Mouse (Mus musculus) kidney, adult 18-20 months (tissue): ENCODE results near the gene Camk2b.

Experiments
- DNase-seq: peaks from one replicate; pipeline ENCODE4 v3.0.0; 2021

Gene Camk2b

DNA sequence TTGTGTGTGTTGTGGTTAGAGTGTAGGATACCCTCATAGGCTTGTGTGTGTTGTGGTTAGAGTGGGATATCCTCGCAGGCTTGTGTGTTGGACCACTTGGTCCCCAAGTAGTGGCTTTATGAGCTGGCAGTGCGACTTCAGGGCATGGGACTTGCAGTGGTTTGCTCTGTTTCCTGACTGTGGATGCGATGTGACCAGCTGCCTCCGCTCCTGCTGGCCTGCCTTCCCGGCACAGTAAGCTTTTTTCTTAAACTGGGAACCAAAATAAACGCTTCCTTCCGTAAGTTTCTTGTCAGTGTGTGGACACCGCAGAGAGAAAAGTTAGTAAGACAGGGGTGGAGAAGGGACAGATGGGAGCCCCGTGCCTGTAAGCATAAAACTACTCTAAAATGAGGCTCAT is 18.0 kb downstream of the Camk2b start:
- DNase-seq: no peak

DNA sequence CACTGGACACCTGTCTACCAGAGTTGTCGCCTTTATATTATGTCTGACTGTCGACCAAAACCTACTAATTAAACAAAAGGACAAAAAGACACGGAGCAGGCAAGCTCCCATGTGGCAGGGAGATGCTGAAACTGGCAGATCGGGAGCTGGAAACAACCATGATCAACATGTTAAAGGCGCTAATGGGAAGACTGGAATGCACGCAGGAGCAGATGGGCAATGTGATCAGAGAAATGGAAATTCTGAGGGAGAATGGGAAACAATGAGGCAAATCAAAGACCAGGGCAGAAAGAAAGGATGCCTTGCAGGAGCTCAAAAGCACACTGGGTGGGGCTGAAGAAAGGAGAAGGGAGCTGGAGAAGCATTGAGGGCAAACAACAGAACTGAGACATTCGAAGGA is 27.2 kb downstream of the Camk2b start:
- no peak for DNase-seq

DNA sequence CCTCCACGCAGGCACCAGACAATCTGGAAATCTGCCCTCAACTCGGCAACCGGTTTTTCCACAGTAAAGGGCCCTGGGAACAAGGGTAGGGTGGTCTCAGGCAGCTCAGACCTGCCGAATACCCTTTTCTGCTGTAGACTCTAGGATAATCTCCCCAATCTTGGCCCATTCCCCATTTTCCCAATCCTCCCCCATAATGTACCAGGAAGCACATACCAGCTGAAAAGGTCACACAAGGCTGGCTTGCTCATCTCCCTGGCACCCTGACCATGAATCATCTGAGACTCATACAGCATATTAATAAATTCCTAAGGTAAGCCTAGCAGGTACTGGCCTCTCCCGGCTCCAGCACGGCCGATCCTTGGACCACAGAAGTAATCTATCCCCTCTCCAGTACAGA is 28.5 kb downstream of the Camk2b start:
- DNase-seq: no peak

DNA sequence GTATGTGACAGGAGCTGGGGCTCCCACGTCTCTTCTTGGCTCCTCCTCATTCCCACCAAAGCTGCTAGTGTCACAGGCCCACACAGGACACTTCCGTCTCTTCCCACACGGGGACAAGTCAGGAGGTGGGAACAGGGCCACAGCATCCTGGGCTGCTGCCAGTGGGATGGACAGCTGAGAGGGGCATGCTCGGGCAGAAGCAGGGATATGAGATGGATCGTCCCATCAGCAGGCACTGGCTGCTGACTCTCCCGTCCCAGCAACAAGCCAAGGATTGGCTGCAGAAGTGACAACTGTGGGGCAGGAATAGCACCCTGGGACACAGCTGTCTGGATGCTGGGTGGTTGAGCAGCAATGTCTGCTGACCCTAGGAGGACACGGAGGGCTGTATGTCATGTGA is 29.0 kb downstream of the Camk2b start:
- DNase-seq: no peak

DNA sequence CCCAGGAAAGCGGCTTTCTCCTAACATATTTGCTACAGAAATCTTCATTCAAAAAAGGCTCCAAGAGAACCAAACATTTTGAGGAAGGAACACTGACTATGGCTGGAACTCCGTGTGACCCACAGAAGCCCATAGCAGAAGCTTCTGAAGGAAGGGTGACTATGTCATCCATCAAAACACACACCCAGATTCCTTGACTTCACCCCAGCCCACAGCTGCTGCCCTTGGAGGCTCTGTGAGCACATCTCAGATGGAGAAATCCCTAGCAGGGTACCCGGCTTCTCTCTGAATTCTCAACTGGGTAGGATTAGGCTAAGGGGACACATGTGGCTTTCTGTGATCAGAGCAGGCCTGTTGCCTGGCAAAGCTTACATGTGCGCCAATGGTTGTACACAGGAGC is 29.7 kb downstream of the Camk2b start:
- DNase-seq: no peak

DNA sequence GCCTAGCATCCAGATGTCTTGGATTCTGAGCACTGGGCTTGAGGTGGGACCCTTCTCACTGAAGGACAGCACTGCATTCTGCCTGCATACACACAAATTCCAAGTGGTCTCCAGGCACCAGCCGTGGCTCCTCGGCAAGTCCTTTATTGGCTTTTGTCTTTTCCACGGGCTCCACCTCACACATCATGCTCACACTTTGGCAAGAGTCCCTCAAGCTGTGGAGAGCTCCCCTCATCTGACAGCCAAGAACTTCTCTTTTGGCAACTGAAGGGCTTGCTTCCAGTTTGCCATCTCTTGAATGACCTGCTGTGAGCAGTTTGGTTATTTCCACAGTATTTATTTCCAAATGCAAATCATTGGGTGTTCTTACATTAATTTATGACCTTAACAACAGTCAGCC is 30.6 kb downstream of the Camk2b start:
- no peak for DNase-seq

DNA sequence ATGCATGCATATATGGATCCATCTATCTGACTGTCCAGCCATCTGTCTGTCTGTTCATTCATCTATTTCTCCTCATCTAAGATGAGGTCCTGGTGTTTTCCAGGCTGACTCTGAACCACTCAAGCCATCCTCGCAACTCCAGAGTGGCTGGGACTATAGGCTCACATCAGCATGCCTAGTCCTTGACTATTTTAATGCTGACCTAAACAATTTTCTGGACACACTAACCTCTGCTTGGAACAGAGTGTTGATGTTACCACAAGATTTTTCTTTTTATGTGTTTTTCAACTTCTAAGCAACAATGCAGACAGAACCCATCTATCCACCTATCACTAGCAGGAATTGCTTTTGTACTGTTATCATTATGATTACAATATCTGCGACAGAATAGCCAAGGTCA is 31.4 kb downstream of the Camk2b start:
- DNase-seq: no peak

DNA sequence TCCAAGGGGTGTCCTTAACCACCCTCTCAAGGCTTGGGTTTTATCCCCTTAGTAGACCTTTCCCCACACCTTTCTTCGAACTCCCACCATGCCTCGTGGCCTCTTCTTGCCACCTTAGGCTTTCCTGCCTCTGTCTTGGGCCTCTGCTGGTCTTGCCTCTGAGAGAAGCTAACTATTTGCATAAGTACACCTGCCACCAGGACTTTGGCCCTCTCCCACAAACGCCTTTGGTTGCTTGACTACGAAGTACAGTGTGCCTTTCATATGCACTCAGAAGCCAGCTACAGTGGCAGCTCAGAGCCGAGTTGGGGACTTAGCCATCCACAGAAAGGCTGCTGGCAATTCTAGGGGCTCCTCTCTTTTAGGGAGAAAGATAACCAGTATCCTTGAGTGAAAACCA is 32.4 kb downstream of the Camk2b start:
- DNase-seq: no peak

DNA sequence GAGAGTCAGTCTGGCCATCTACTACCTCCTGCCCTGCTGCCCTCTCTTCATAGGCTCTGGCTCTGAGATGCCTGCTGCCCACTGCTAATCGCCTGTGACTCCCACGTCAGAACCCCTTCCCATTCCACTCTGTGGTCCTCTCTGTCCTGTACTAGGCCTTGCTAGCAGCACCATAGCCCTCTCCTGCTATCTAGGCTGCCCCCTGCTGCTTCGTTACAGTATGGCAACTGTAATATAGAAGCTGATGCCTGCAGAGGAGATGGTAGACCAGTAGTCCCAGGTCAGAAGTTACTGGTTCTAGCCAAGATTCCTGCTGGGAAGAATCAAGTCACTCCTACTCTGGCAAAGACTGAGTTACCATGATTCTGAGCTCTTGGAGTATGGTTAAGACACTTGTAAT is 33.0 kb downstream of the Camk2b start:
- DNase-seq: peak; percentile 70

DNA sequence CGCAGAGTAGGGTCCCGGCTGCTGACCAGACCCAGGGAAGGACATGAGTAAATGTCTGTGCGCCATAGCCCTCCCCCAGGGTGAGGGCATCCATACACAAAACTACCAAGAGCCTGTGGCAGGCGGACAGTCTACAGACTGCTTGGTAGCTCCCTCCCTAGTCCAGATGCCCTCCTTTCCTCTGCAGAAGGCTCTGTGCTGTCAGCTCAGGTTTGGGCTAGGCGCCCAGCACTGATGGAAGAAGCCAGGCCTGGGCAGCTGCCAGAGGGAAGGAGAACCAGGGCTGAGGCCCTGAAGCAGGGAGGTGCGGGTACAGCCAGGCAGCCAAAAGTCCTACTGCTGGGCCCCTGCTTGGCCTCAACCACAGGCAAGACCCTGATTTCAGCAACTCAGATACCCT is 35.5 kb downstream of the Camk2b start:
- peak; percentile 40 for DNase-seq

DNA sequence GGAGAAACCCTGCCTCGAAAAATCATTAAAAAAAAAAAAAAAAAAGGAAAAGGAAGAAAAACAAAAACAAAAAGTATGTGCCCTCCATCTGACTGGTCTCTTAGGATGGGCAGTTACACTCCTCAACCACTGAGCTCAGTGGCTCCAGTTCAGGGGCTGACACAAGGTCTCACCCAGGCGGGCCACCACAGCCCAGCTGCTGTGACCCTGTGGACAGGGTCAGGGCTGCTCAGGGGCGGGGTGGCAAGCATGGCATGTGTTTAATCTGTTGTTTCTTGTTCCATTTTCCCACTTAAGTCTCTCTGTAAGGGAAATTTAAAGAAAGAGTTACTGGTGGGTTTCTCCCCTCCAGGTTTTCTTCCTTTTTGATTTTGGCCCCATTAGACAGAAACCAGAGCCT is 36.4 kb downstream of the Camk2b start:
- DNase-seq: no peak

DNA sequence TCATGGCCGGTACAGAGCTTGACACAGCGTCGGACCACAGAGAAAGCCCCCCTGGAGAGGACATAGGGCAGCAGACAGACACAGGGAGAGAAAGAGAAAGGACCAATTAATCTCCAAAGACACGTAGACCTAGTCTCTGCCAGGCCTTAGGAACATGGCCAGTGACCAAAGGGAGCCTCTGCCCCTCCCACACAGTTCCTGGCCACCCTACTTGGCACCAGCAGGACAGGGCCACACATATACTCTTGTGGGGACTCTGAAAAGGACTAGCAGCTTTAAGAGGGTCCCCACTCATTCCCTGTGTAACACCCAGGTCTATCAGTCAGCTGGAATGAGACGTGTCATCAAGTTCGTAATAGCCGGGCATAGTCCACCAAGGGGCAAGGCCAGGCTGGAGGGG is 37.3 kb downstream of the Camk2b start:
- DNase-seq: no peak

DNA sequence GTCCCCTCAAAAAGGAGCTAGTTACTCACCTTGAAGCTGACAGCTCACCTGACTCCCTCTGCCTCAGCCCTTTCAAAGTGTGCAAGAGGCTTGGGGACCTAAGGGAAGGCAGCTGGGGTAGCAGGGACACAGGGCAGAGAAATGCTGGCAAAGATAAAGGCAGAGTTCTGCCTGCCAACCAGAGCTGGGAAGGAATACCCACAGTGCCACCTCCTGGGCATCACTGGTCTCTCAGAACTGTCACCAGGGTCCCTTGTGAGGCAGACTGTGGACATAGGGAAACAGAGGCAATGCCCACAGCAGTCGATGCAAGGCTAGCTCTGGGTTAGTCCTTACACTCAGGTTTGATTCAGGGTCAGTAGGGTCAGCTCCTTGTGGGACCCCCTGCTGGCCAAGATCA is 39.8 kb downstream of the Camk2b start:
- DNase-seq: peak; percentile 61

DNA sequence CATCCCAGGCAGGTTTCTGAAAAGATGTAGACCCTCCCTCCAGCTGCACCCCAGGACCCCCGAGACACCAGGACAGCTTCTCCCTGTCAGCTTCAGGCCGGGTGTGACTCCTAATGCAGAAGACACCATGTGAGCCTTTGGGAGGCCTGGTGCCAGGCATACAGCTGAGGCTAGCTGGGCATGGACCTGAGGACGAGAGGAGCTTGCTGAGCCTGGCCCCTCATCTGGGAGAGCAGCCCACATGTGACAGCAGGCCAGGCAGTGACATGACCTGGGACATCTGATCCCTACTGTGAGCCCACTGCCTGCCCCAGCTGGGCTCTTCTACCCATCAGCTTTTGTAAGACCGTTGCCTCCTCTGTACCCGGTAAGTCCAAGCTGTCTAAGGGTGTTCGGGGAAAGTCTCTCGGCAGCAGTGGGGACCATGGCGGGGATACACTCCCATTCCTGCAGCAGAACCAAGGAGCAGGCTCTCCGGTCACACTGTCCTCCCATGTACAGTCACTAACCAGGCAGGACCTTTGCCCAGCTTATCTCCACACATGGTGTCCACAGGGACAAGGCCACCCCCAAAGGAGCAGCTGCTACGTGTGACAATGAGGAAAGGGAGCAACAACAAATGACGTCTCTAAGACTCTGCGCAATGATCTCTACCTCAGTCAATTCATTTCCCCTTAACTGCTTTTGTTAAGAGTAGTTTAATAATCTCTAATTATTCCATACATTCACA is 41.1 kb downstream of the Camk2b start:
- no peak for DNase-seq

DNA sequence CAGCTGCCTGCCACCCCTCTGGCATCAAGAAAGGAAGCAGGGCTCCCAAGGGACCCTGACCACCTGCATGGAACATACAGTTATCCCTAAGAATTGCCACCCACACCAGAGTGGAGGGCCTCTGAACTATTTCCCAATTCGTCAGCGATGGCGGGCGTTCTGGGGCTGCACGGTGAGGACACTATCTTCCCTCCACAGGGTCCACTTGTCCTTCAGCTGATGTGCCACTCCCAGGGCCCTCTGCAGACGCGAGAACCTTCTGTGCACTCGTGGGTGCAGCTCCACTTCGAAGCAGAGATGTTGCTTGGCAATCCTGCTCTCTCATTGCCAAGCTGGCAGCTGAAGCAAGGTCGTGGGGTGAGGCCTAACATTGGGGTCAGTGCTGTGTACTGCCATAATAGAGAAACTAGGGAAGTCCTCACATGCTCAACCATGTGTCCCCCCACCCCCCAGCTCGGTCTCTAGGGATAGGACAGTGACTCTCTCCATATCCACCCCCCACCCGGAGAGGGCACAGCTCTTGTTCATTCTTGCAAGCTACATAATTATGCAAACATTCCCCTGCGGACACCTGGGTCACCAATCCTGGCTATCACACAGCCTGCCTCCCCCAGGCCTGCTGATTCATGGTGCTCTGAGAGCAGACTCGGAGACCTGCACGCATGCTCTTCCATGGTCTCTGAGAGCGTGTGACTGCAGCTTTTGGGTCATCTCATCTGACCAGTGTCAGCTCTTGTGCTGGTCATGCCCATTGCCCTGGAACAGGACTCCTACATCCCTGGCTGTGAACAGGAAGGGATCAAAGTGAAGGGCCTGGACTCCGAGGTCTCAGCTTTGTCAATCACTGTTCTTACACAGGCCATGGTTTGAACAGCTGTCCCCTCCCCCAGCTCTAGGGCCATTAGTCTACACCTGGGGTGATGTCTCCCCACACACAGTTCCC is 45.0 kb downstream of the Camk2b start:
- no peak for DNase-seq

DNA sequence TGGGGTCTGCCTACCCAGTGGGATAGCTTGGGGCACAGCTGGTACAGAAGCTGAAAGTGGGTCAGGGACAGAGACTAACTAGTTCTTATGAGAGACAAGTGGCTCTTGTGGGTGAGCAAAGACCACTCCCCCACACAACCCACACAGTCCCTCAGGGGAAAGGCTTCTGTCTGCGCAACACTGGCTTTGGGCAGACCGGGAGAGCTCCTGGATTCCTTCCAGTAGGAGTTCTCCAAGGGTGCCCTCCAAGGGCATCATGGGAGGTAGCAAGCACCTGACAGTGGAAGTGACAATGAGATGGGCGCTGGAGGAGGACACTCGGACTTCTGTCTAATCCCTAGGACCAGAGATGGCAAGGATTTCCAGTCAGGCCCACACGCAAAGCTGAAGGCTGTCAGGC is 45.8 kb downstream of the Camk2b start:
- no peak for DNase-seq

DNA sequence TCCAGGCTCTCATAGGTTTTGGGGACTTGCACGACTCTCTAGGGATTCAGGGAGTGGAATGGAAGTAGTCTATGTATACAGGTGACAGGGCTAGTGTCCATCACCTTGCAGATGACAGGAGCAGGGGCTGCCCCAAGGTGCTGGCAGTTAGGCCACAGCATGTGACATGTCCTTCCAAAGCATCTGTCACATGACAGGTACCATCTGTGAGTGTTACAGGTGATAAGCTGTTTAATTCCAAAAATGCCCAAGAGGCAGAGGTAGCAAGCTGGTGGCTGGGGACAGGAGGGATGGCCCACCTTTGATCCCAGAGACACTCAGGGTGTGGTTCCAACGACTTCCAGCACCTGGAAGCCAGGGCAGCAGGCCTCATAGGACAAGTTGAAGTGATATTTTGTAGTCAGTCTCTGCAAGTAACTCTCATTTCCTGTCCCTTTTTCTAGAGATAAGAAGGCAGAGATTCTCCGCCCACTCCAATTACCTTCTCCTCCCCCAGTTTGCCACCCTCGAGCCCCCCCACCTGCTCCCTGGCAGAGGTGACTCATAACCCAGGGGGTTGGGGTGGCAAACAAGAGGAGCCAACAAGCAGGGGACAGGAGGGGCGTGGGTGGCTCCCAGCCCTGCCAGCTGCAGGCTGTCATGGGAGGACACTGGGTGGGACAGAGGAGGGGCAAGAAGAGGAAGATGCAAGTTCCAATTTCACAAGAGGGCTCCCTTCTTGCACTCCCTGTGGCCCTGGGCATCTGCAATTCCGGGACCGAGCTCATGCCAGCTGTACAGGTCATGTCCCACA is 47.7 kb downstream of the Camk2b start:
- DNase-seq: no peak

DNA sequence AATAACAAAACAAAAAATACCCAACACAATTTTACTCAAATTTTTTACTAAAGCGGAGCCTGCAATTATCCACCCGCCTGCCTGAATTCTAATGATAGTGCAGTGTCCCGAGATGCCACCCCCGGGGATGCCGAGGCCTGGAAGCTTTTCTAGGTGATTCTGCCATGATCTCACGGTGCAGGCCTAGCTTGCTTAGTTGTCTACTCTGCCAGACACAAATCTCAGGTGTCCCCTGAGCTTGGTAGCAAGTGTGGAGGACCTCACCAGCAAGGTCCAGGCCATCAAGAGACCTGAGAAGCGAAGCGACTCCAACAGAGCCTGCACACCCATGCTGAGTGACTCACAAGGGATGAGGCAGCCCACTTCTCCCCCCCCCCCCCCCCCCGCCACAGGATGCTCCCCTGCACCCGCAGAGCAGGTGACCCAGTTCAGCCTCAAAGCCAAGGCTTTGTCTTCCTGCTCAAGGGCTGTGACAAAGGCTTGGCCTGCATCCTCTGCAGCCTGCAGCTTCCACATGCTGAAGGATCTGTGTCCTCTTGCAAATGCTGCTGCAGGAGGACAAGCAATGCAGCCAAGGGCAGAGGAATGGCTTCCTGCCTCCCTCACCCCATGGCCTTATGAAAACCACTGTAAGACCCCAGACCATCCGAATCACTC is 48.5 kb downstream of the Camk2b start:
- no peak for DNase-seq

DNA sequence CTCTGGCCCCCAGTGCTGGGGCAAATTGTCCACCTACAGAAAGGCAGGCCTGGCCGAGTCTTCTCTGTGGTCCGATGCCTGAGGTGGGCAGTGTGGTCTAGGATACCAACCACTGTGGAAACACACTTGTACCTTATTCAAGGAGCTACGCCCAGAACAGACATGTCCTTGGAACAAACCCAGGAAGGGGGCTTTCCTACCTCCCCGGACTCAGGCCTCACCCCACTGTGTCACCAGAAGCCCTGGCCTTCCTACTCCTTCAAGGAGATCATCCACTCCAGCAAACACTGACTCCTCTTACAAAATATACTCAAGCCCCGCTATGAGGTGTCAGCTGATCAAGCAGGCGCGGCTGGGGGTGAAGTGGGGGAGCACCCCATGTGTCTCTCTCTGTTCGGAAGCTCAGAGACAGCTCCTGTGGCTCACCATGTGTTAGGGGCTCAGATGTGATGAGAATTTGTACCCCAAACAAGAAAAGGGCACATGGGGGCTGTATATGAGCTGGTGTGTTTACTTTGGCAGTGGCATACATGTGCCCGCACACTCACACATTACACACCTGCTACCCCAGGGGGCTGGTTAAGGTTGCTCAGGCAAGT is 49.3 kb downstream of the Camk2b start:
- DNase-seq: no peak

DNA sequence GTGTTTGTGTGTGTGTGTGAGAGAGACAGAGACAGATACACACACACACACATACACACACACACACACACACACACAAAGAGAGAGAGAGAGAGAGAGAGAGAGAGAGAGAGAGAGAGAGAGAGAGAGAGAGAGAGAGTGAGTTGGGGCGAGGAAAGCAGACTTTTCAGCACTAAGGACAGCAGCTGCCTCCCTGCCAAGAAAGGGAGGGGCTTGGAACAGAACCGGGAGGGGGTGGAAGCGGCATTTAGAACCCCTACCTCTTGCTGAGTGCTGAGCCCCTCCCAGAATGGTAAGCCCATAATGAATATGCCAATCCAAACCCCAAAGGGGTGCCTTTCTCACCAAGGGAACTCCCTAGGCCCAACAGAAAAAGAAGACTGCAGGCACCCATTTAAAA is 49.8 kb downstream of the Camk2b start:
- DNase-seq: no peak

DNA sequence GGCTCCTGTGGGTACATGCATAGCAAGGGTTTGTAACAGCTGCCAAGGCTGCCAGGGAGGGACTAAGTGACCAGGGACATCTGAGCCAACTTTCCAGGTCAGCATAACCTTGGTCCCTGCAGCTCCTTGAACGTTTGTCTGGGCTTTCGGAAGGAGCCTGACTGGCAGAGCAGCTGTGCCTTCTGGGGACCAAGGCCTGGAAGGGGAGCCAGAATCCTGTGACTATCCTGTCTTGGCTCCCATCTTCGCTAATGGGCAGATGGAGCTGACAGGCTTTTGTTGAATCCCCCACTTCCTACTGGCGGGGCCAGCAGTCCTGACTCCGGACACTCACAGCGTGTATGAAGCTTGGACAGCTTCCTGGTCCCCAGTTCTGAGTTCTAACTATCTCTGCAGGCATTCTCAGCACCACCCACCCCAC is 51.1 kb downstream of the Camk2b start:
- no peak for DNase-seq

DNA sequence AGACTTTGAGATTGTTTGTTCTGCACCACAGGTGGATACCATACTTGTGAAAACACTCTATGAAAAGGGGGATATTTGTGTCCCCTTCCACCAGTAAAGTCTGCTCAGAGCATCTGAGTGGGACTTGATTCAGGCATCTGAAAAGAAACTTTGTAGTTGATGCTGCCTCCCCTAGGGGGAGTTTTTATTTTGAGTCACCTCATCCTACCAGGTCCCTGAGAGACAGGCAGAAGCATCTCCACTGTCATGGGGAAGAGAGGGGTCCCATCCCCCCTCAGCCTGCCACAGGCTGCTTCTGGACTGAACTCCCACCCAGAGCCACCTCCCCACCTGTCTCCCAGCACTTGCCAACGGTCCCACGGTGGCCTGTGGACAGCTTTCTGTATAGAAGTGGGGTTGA is 52.8 kb downstream of the Camk2b start:
- no peak for DNase-seq

DNA sequence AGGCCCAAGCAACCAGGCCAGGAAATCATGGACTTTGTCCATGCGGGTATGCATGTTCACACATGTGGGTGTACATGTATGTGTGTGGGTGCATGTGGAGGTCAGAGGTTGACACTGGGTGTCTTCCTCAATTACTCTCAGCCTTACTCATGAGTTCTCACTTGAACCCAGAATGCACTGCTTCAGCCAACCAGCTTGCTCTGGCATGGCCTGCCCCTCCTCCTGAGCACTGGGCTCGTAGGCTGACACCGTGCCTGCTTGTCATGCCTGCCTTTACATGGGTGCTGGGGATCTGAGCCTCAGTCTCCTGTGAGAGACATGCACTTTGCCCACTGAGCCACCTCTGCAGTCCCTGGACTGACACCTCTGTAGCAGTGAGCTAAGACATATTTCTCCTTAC is 54.3 kb downstream of the Camk2b start:
- DNase-seq: no peak
